Mouse (Mus musculus) kidney, embryonic 14.5 days (tissue): ENCODE measurements around the gene Havcr1. TPM values are rescaled to one million over a fixed set of nuclear protein-coding genes. Genes with fewer than 3 reads are reported as not detected.
"Not testable (repeated sequence)": the region's sequence is repeated elsewhere in the genome, so short reads cannot be mapped to it uniquely, and the experiment has no call there.

ENCODE experiments used
- ATAC-seq: fragments of 200-750 bp; cut with Nextera tagmentation; 2 replicates; pipeline ENCODE4 v1.8.0; 2017; ENCODE audit warnings: moderate number of reproducible peaks, mild to moderate bottlenecking, moderate TSS enrichment, moderate library complexity; ENCODE audit not compliant: low FRiP score, low TSS enrichment
- H3K27ac ChIP-seq: fragments of 300-500 bp; sonication (generic); 2 replicates; pipeline ENCODE4 v1.5.1; 2014; ENCODE audit warnings: low read depth, mild to moderate bottlenecking, low read length, moderate library complexity, mixed read lengths
- H3K27me3 ChIP-seq: fragments of 300-500 bp; sonication (generic); 2 replicates; pipeline ENCODE4 v1.6.1; 2014; ENCODE audit warnings: mild to moderate bottlenecking, low read length; ENCODE audit not compliant: control insufficient read depth, insufficient read depth
- H3K36me3 ChIP-seq: fragments of 300-500 bp; sonication (generic); 2 replicates; pipeline ENCODE4 v1.6.1; 2014; ENCODE audit warnings: low read length, mixed read lengths; ENCODE audit not compliant: control insufficient read depth, insufficient read depth
- H3K4me1 ChIP-seq: fragments of 300-500 bp; sonication (generic); 2 replicates; pipeline ENCODE4 v1.6.1; 2014; ENCODE audit warnings: low read length, mixed read lengths; ENCODE audit not compliant: control insufficient read depth, insufficient read depth
- H3K4me2 ChIP-seq: fragments of 300-500 bp; sonication (generic); replicated peaks from 2 replicates; pipeline ENCODE4 v1.6.1; 2014; ENCODE audit warnings: low read depth, mild to moderate bottlenecking, low read length
- H3K4me3 ChIP-seq: fragments of 300-500 bp; sonication (generic); 2 replicates; pipeline ENCODE4 v1.5.1; 2014; ENCODE audit warnings: mild to moderate bottlenecking, low read length
- H3K9ac ChIP-seq: fragments of 300-500 bp; sonication (generic); 2 replicates; pipeline ENCODE4 v1.6.1; 2014; ENCODE audit warnings: low read depth, mild to moderate bottlenecking, low read length, moderate library complexity
- H3K9me3 ChIP-seq: fragments of 300-500 bp; sonication (generic); 2 replicates; pipeline ENCODE4 v1.6.1; 2016; ENCODE audit warnings: low read length; ENCODE audit not compliant: control insufficient read depth
- WGBS: fragments of 180-500 bp; shearing (Covaris S2); extraction: QIAGEN DNeasy Blood & Tissue Kit; methylation state at CpG from one replicate; pipeline ENCODE4 v1.1.7; 2014; 5-methylcytosine and 5-hydroxymethylcytosine counted together
- polyA plus RNA-seq: library from polyadenylated mRNA; unstranded; fragments of >200 nt; fragmentation: Nextera tagmentation; extraction: Ambion mirVana; gene quantifications from 2 replicates; pipeline ENCODE4 v1.2.1, GENCODE M21; 2014

Havcr1 gene
- polyA plus RNA-seq, 1 experiment from 2014 or later = 0.34 TPM

- Histone ChIP-seq H3K4me3 (no peak overlapping the region), H3K4me2 (no peak overlapping the region), H3K36me3 (no peaks in the 10 kb centered on the region), H3K27ac (no peak overlapping the region), H3K9me3 (no peaks in the 10 kb centered on the region), H3K4me1 (no peaks in the 10 kb centered on the region), H3K27me3 (no peaks in the 10 kb centered on the region), H3K9ac (no peak overlapping the region)
- WGBS = 62% methylated on average over 6 of the region's 6 CpGs
- ATAC-seq = 0 out of 2 replicates have a peak, but pooled peaks have one; percentile 48
Observed at GRCm38 (mm10) chr11:46733242-46733789, 1.6 kb upstream of the Havcr1 start.

GRCm38 (mm10) chr11:46734617-46735016 lies 263 bp upstream of the Havcr1 start:
- no peaks in the 10 kb centered on the region for H3K36me3 ChIP-seq
- 0 out of 2 replicates have a peak overlapping the region, but pooled peaks have one; percentile 42 for H3K27ac ChIP-seq
- no peaks in the 10 kb centered on the region for H3K4me1 ChIP-seq
- H3K4me3 ChIP-seq = no peak overlapping the region
- H3K4me2 ChIP-seq = no peak overlapping the region
- H3K9ac ChIP-seq = no peak overlapping the region
- peak; percentile 65 for ATAC-seq
- no peaks in the 10 kb centered on the region for H3K9me3 ChIP-seq
- WGBS = 47% methylated on average over 1 of the region's 1 CpGs
- no peaks in the 10 kb centered on the region for H3K27me3 ChIP-seq

- Histone ChIP-seq H3K27me3 (no peaks in the 10 kb centered on the region), H3K4me2 (no peak overlapping the region), H3K36me3 (no peaks in the 10 kb centered on the region), H3K4me1 (no peaks in the 10 kb centered on the region), H3K9me3 (no peaks in the 10 kb centered on the region), H3K27ac (no peak overlapping the region), H3K9ac (no peak overlapping the region), H3K4me3 (no peak overlapping the region)
- no peak for ATAC-seq
- WGBS = 83% methylated on average over 4 of the region's 4 CpGs
Observed at GRCm38 (mm10) chr11:46739501-46739900, 4.6 kb downstream of the Havcr1 start.

DNA sequence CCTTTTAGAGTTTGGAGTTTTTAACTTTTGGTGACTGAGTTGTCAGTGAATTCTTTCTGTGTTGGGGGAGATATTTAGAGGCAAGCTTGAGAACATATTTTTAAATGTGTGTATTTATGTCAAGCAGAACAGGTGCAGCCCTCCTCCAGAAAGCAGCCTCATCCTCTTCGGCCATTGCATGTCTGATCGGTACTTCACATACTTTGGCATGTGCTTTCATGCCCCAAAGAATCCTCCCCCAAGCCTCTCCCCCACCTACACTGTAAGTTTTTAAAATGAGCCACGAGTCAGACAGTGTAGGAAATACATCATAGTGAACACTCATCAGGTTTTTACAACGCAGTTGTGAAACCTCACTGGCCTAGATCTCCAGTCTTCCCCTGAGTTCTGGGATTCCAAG lies 6.0 kb downstream of the Havcr1 start:
- H3K9me3 ChIP-seq = no peaks in the 10 kb centered on the region
- H3K4me1 ChIP-seq = no peaks in the 10 kb centered on the region
- no peaks in the 10 kb centered on the region for H3K36me3 ChIP-seq
- no peak overlapping the region for H3K4me2 ChIP-seq
- H3K4me3 ChIP-seq = no peak overlapping the region
- no peaks in the 10 kb centered on the region for H3K27me3 ChIP-seq
- no peak for ATAC-seq
- no peak overlapping the region for H3K27ac ChIP-seq
- no peak overlapping the region for H3K9ac ChIP-seq
- WGBS = 80% methylated on average over 4 of the region's 4 CpGs

DNA sequence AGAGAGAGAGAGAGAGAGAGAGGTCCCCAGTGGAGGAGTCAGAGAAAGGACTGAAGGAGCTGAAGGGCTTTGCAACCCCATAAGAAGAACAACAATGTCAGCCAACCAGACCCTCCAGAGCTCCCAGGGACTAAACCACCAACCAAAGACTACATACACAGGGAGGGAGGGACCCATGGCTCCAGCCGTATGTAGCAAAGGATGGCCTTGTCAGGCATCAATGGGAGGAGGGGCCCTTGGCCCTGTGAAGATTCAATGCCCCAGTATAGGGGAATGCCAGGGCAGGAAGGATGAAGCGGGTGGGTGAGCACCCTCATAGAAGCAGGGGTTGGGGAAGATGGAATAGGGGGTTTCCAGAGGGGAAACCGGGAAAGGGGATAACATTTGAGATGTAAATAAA lies 6.8 kb downstream of the Havcr1 start:
- Histone ChIP-seq H3K4me2 (no peak overlapping the region), H3K9ac (no peak overlapping the region)

GRCm38 (mm10) chr11:46747996-46748395 lies 13.1 kb downstream of the Havcr1 start:
- H3K9ac ChIP-seq = no peak overlapping the region
- ATAC-seq = no peak
- 69% methylated on average over 2 of the region's 2 CpGs for WGBS
- no peak overlapping the region for H3K27ac ChIP-seq
- no peak overlapping the region for H3K4me2 ChIP-seq
- no peaks in the 10 kb centered on the region for H3K27me3 ChIP-seq
- H3K9me3 ChIP-seq = no peaks in the 10 kb centered on the region
- H3K36me3 ChIP-seq = no peaks in the 10 kb centered on the region
- H3K4me1 ChIP-seq = no peaks in the 10 kb centered on the region
- no peak overlapping the region for H3K4me3 ChIP-seq

More for the DNA sequence above, 6.8 kb downstream of the Havcr1 start:
- Histone ChIP-seq H3K27ac (no peak overlapping the region), H3K4me3 (no peak overlapping the region), H3K9me3 (no peaks in the 10 kb centered on the region), H3K27me3 (no peaks in the 10 kb centered on the region), H3K36me3 (no peaks in the 10 kb centered on the region), H3K4me1 (no peaks in the 10 kb centered on the region)
- WGBS = 80% methylated on average over 3 of the region's 3 CpGs
- no peak for ATAC-seq

DNA sequence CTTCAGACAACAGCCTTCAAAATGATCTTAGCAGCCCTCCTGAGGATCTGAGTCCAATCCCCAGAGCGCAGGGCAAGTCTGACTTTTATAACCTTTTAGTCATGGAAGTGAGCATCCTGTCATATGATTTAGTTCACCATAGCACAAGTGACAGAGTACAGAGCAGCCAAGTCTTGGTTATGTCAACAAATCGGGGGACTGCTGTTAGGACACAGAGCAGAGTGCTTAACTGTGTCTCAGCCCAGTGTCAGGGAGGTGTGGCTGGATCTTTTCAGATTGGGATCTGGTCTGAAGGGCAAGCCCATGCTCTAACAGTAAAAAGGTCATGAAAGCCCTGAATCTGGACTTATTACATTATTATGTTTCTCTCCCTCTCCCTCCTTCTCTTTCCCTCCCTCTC lies 18.8 kb downstream of the Havcr1 start:
- H3K9ac ChIP-seq = no peak overlapping the region
- no peaks in the 10 kb centered on the region for H3K27me3 ChIP-seq
- H3K36me3 ChIP-seq = no peaks in the 10 kb centered on the region
- H3K4me1 ChIP-seq = no peaks in the 10 kb centered on the region
- H3K4me2 ChIP-seq = no peak overlapping the region
- H3K27ac ChIP-seq = no peak overlapping the region
- 30% methylated on average over 2 of the region's 2 CpGs for WGBS
- H3K4me3 ChIP-seq = no peak overlapping the region
- ATAC-seq = peak; percentile 35; the same call in 1 of the 2 replicates
- H3K9me3 ChIP-seq = no peaks in the 10 kb centered on the region

GRCm38 (mm10) chr11:46754669-46755068 lies 19.8 kb downstream of the Havcr1 start:
- Histone ChIP-seq H3K9me3 (no peaks in the 10 kb centered on the region), H3K9ac (no peak overlapping the region), H3K27ac (no peak overlapping the region), H3K4me2 (no peak overlapping the region), H3K27me3 (no peaks in the 10 kb centered on the region), H3K4me3 (no peak overlapping the region), H3K36me3 (no peaks in the 10 kb centered on the region), H3K4me1 (no peaks in the 10 kb centered on the region)
- ATAC-seq = no peak
- WGBS = 91% methylated on average over 4 of the region's 4 CpGs

- not testable (repeated sequence) for H3K4me3 ChIP-seq, H3K36me3 ChIP-seq, H3K9ac ChIP-seq, H3K9me3 ChIP-seq, H3K27ac ChIP-seq, H3K27me3 ChIP-seq, H3K4me2 ChIP-seq, ATAC-seq, H3K4me1 ChIP-seq
- 91% methylated on average over 6 of the region's 6 CpGs for WGBS
Observed at GRCm38 (mm10) chr11:46755714-46756113, 20.8 kb downstream of the Havcr1 start.
